Mouse (Mus musculus) B cell, adult 2 months (primary cell): Measurements from ENCODE around the gene Gm21876.
"Not testable (repeated sequence)": the region's sequence is repeated elsewhere in the genome, so short reads cannot be mapped to it uniquely, and the experiment has no call there.

ENCODE experiments used
- DNase-seq, 2 experiments: peaks; one replicate each; pipeline ENCODE4 v3.0.0; 2022

Gene Gm21876

GRCm38 (mm10) chrX:21175553-21175952, at the start of gene Gm21876:
Gene Gm21876 (minus strand): TSS chrX:21175653.
- DNase-seq, result no peak

DNA sequence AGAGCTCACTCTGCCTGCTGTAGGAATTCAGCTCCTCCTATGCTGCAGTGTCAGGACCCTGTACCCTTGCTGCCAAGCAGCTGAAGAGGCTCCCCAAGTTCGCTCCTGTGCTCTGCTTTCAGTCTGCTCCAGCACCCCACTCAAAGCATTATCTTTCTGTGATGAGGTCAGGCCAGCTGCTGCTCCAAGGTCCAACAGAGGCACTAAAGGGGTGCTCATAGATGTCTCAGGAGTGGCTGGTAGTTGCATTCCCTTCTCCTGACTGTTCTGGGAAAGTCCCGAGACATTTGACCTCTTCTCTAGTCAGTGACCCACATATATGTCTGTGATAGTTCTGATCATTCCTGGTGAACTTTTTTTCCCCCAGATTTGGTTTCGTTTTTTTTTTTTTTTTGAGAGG, 45.0 kb upstream of the Gm21876 start:
- DNase-seq, result no peak

DNA sequence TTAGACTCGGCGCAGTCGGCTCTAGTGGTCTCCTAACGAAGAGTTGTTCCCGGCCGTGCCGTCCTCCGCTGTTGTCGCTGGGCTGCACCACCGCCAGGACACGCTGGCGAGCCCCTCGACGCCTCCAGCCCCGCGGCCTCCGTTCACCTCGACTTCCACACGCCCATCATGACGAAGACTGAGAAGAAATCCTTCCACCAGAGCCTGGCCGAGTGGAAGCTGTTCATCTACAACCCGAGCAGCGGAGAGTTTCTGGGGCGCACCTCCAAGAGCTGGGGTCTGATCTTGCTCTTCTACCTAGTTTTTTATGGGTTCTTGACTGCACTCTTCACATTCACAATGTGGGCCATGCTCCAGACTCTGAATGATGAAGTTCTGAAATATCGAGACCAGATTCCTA, 28.8 kb downstream of the Gm21876 start:
- not testable (repeated sequence) for DNase-seq
